Mouse (Mus musculus) CH12.LX (cell line): ENCODE data around the gene Gabpb2. TPM values are rescaled to one million over a fixed set of nuclear protein-coding genes. Genes with fewer than 3 reads are reported as not detected.

Experiments
- DNase-seq: peaks from one replicate; pipeline ENCODE4 v3.0.0-alpha.2; 2013; ENCODE audit errors: extremely low read depth
- H3K27ac ChIP-seq: 2 replicates; pipeline ENCODE4 v1.5.1; 2012; ENCODE audit warnings: low read depth, mild to moderate bottlenecking, control low read depth, moderate library complexity; ENCODE audit not compliant: insufficient read depth
- H3K27me3 ChIP-seq: replicated peaks from 2 replicates; pipeline ENCODE3; 2012; ENCODE audit warnings: inconsistent platforms
- H3K36me3 ChIP-seq, 2 experiments: replicated peaks in 1 of 2; 2 replicates each; pipeline versions ENCODE3 to v1.6.1; 2012; ENCODE audit warnings: inconsistent platforms in 1 of 2, low read length in 1 of 2, mild to moderate bottlenecking in 1 of 2, mixed read lengths in 1 of 2, moderate library complexity in 1 of 2; ENCODE audit not compliant: control insufficient read depth in 1 of 2, insufficient read depth in 1 of 2
- H3K4me1 ChIP-seq, 2 experiments: 2 replicates each; pipeline ENCODE4 v1.6.1; 2012; ENCODE audit warnings: inconsistent platforms in 1 of 2, moderate library complexity in 1 of 2; ENCODE audit not compliant: insufficient read depth in 2 of 2, control insufficient read depth in 1 of 2
- H3K4me2 ChIP-seq: 2 replicates; pipeline ENCODE4 v1.6.1; 2012; ENCODE audit warnings: low read depth, mild to moderate bottlenecking, control low read depth; ENCODE audit not compliant: poor library complexity, insufficient read depth, severe bottlenecking
- H3K4me3 ChIP-seq, 3 experiments: fragments of 150-350 bp in 1 of 3; sonication (generic) in 1 of 3; replicated peaks in 1 of 3; 2 replicates each; pipeline versions ENCODE3 to v1.5.1; 2011 to 2012; ENCODE audit warnings: low read depth in 2 of 3, low read length in 2 of 3, mild to moderate bottlenecking in 2 of 3, moderate library complexity in 2 of 3, control low read depth in 1 of 3, improper control_type of control experiment in 1 of 3, inconsistent platforms in 1 of 3, mixed read lengths in 1 of 3; ENCODE audit not compliant: poor library complexity in 1 of 3
- H3K79me2 ChIP-seq: replicated peaks from 2 replicates; pipeline ENCODE4 v1.6.1; 2012; ENCODE audit warnings: mild to moderate bottlenecking, moderate library complexity; ENCODE audit not compliant: control insufficient read depth, poor library complexity, insufficient read depth, severe bottlenecking; ENCODE audit errors: extremely low read depth
- H3K9ac ChIP-seq: 2 replicates; pipeline ENCODE4 v1.6.1; 2012; ENCODE audit warnings: low read depth, mild to moderate bottlenecking, control low read depth, moderate library complexity; ENCODE audit not compliant: insufficient read depth
- H3K9me3 ChIP-seq: replicated peaks from 2 replicates; pipeline ENCODE3; 2012; ENCODE audit warnings: low read length, inconsistent platforms, mixed read lengths
- BHLHE40 ChIP-seq: IDR thresholded peaks from 2 replicates; pipeline ENCODE4 v1.6.1; 2011; ENCODE audit warnings: mild to moderate bottlenecking, low read depth, low read length, improper control_type of control experiment
- CHD1 ChIP-seq: IDR thresholded peaks from 2 replicates; pipeline ENCODE4 v1.6.1; 2012; ENCODE audit warnings: low read depth, low read length, improper control_type of control experiment, inconsistent platforms
- CHD2 ChIP-seq: IDR thresholded peaks from 2 replicates; pipeline ENCODE4 v1.6.1; 2011; ENCODE audit warnings: low read length, improper control_type of control experiment
- CTCF ChIP-seq, 2 experiments: IDR thresholded peaks in 1 of 2; conservative IDR thresholded peaks in 1 of 2; 2 replicates each; pipeline ENCODE4 v1.5.1; 2011 to 2012; ENCODE audit warnings: low read depth in 2 of 2, low read length in 2 of 2, improper control_type of control experiment in 1 of 2, inconsistent platforms in 1 of 2, mild to moderate bottlenecking in 1 of 2, moderate library complexity in 1 of 2
- E2F4 ChIP-seq: IDR thresholded peaks from 2 replicates; pipeline ENCODE4 v1.6.1; 2011; ENCODE audit warnings: low read depth, low read length, improper control_type of control experiment; ENCODE audit not compliant: insufficient replicate concordance
- ELF1 ChIP-seq: IDR thresholded peaks from 2 replicates; pipeline ENCODE4 v1.6.1; 2014; ENCODE audit warnings: low read depth, mild to moderate bottlenecking, inconsistent platforms, low read length, improper control_type of control experiment
- EP300 ChIP-seq: IDR thresholded peaks from 2 replicates; pipeline ENCODE4 v1.6.1; 2011; ENCODE audit warnings: low read length, improper control_type of control experiment
- ETS1 ChIP-seq: conservative IDR thresholded peaks from 2 replicates; pipeline ENCODE4 v1.6.1; 2012; ENCODE audit warnings: low read depth, mild to moderate bottlenecking, inconsistent platforms, low read length, improper control_type of control experiment, moderate library complexity
- GABPA ChIP-seq: IDR thresholded peaks from 2 replicates; pipeline ENCODE4 v1.6.1; 2012; ENCODE audit warnings: low read depth, low read length, improper control_type of control experiment, inconsistent platforms; ENCODE audit not compliant: insufficient replicate concordance
- HCFC1 ChIP-seq: IDR thresholded peaks from 2 replicates; pipeline ENCODE4 v1.6.1; 2012; ENCODE audit warnings: low read depth, mild to moderate bottlenecking, inconsistent platforms, low read length, improper control_type of control experiment
- IRF4 ChIP-seq: IDR thresholded peaks from 2 replicates; pipeline ENCODE4 v1.6.1; 2014; ENCODE audit warnings: low read depth, mild to moderate bottlenecking, inconsistent platforms, low read length, improper control_type of control experiment
- JUN ChIP-seq: IDR thresholded peaks from 2 replicates; pipeline ENCODE4 v1.6.1; 2011; ENCODE audit warnings: low read depth, mild to moderate bottlenecking, low read length, improper control_type of control experiment, moderate library complexity; ENCODE audit not compliant: insufficient read depth
- JUND ChIP-seq: conservative IDR thresholded peaks from 2 replicates; pipeline ENCODE4 v1.6.1; 2011; ENCODE audit warnings: low read depth, low read length, improper control_type of control experiment
- KAT2A ChIP-seq: IDR thresholded peaks from 2 replicates; pipeline ENCODE4 v1.6.1; 2012; ENCODE audit warnings: low read length, improper control_type of control experiment, inconsistent platforms; ENCODE audit not compliant: insufficient replicate concordance
- MAFK ChIP-seq: IDR thresholded peaks from 2 replicates; pipeline ENCODE4 v1.6.1; 2011; ENCODE audit warnings: low read length, improper control_type of control experiment; ENCODE audit not compliant: insufficient replicate concordance
- MAX ChIP-seq: IDR thresholded peaks from 2 replicates; pipeline ENCODE4 v1.6.1; 2011; ENCODE audit warnings: low read length, improper control_type of control experiment
- MAZ ChIP-seq: IDR thresholded peaks from 2 replicates; pipeline ENCODE4 v1.6.1; 2012; ENCODE audit warnings: low read depth, mild to moderate bottlenecking, inconsistent platforms, low read length, improper control_type of control experiment, moderate library complexity
- MEF2A ChIP-seq: IDR thresholded peaks from 2 replicates; pipeline ENCODE4 v1.6.1; 2014; ENCODE audit warnings: low read depth, mild to moderate bottlenecking, inconsistent platforms, low read length, improper control_type of control experiment, borderline replicate concordance
- MXI1 ChIP-seq: IDR thresholded peaks from 2 replicates; pipeline ENCODE4 v1.6.1; 2011; ENCODE audit warnings: mild to moderate bottlenecking, low read depth, low read length, improper control_type of control experiment
- MYC ChIP-seq: IDR thresholded peaks from 2 replicates; pipeline ENCODE4 v1.6.1; 2011; ENCODE audit warnings: low read depth, mild to moderate bottlenecking, improper control_type of control experiment, low read length
- NELFE ChIP-seq: IDR thresholded peaks from 2 replicates; pipeline ENCODE4 v1.6.1; 2011; ENCODE audit warnings: low read depth, low read length, improper control_type of control experiment
- NRF1 ChIP-seq: IDR thresholded peaks from 2 replicates; pipeline ENCODE4 v1.6.1; 2014; ENCODE audit warnings: low read depth, mild to moderate bottlenecking, inconsistent platforms, low read length, improper control_type of control experiment, moderate library complexity
- PAX5 ChIP-seq: IDR thresholded peaks from 2 replicates; pipeline ENCODE4 v1.6.1; 2012; ENCODE audit warnings: low read length, inconsistent platforms, mixed read lengths
- POLR2A ChIP-seq: IDR thresholded peaks from 2 replicates; pipeline ENCODE4 v1.6.1; 2011; ENCODE audit warnings: low read depth, mild to moderate bottlenecking, improper control_type of control experiment, low read length
- POLR2AphosphoS2 ChIP-seq: IDR thresholded peaks from 2 replicates; pipeline ENCODE4 v1.6.1; 2011; ENCODE audit warnings: low read depth, low read length, improper control_type of control experiment
- RAD21 ChIP-seq: IDR thresholded peaks from 2 replicates; pipeline ENCODE4 v1.6.1; 2011; ENCODE audit warnings: low read depth, mild to moderate bottlenecking, low read length, improper control_type of control experiment, moderate library complexity
- RCOR1 ChIP-seq: conservative IDR thresholded peaks from 2 replicates; pipeline ENCODE4 v1.6.1; 2012; ENCODE audit warnings: low read depth, mild to moderate bottlenecking, inconsistent platforms, low read length, improper control_type of control experiment
- SIN3A ChIP-seq: IDR thresholded peaks from 2 replicates; pipeline ENCODE4 v1.6.1; 2012; ENCODE audit warnings: low read length, improper control_type of control experiment, inconsistent platforms
- SMC3 ChIP-seq: IDR thresholded peaks from 2 replicates; pipeline ENCODE4 v1.6.1; 2011; ENCODE audit warnings: low read depth, low read length, improper control_type of control experiment
- TBP ChIP-seq: conservative IDR thresholded peaks from 2 replicates; pipeline ENCODE4 v1.6.1; 2011; ENCODE audit warnings: low read depth, low read length, improper control_type of control experiment
- TCF12 ChIP-seq: IDR thresholded peaks from 2 replicates; pipeline ENCODE4 v1.6.1; 2014; ENCODE audit warnings: low read depth, mild to moderate bottlenecking, inconsistent platforms, low read length, improper control_type of control experiment
- UBTF ChIP-seq: IDR thresholded peaks from 2 replicates; pipeline ENCODE4 v1.6.1; 2012; ENCODE audit warnings: low read depth, mild to moderate bottlenecking, inconsistent platforms, low read length, improper control_type of control experiment, moderate library complexity
- USF1 ChIP-seq: IDR thresholded peaks from 2 replicates; pipeline ENCODE4 v1.6.1; 2014; ENCODE audit warnings: low read depth, mild to moderate bottlenecking, inconsistent platforms, low read length, improper control_type of control experiment
- USF2 ChIP-seq: conservative IDR thresholded peaks from 2 replicates; pipeline ENCODE4 v1.6.1; 2011; ENCODE audit warnings: low read depth, low read length, improper control_type of control experiment
- ZC3H11A ChIP-seq: IDR thresholded peaks from 2 replicates; pipeline ENCODE4 v1.6.1; 2012; ENCODE audit warnings: low read depth, mild to moderate bottlenecking, inconsistent platforms, low read length, improper control_type of control experiment
- ZKSCAN1 ChIP-seq: IDR thresholded peaks from 2 replicates; pipeline ENCODE4 v1.6.1; 2012; ENCODE audit warnings: low read depth, inconsistent platforms, low read length, improper control_type of control experiment, borderline replicate concordance
- ZMIZ1 ChIP-seq: IDR thresholded peaks from 2 replicates; pipeline ENCODE4 v1.6.1; 2012; ENCODE audit warnings: low read depth, mild to moderate bottlenecking, inconsistent platforms, low read length, improper control_type of control experiment
- ZNF384 ChIP-seq: IDR thresholded peaks from 2 replicates; pipeline ENCODE4 v1.6.1; 2012; ENCODE audit warnings: low read depth, low read length, improper control_type of control experiment, inconsistent platforms
- dilution Hi-C: fragments of 300-500 bp; cut with MboI; formaldehyde crosslinking; loops from 2 replicates; pipeline ENCODE4 v1.14.3; 2020; ENCODE audit warnings: low sequenced_read_pairs; ENCODE audit not compliant: extremely low pct_unique_long_range_greater_than_20kb, extremely low pct_ligation_motif_present
- in situ Hi-C: fragments of 300-500 bp; cut with MboI; formaldehyde crosslinking; loops from 3 replicates; pipeline ENCODE4 v1.14.3; 2019; ENCODE audit warnings: low sequenced_read_pairs, low pct_ligation_motif_present, low pct_unique_long_range_greater_than_20kb, mixed read lengths
- polyA plus RNA-seq: library from polyadenylated mRNA; unstranded; fragments of >175 nt; gene quantifications from 2 replicates; pipeline ENCODE4 v1.2.1, GENCODE M21; 2012; ENCODE audit warnings: low read depth; ENCODE audit not compliant: insufficient read length
- total RNA-seq, 2 experiments: library from RNA; depleted of rRNA; stranded (reverse); fragments of 300-350 nt in 1 of 2; fragments of >200 nt in 1 of 2; gene quantifications; 2 replicates each; pipeline ENCODE4 v1.2.3; 2012 to 2014

Gene Gabpb2
- total and polyA plus RNA-seq, 3 experiments: 14.7 to 20.6 (median 16.6) TPM

DNA sequence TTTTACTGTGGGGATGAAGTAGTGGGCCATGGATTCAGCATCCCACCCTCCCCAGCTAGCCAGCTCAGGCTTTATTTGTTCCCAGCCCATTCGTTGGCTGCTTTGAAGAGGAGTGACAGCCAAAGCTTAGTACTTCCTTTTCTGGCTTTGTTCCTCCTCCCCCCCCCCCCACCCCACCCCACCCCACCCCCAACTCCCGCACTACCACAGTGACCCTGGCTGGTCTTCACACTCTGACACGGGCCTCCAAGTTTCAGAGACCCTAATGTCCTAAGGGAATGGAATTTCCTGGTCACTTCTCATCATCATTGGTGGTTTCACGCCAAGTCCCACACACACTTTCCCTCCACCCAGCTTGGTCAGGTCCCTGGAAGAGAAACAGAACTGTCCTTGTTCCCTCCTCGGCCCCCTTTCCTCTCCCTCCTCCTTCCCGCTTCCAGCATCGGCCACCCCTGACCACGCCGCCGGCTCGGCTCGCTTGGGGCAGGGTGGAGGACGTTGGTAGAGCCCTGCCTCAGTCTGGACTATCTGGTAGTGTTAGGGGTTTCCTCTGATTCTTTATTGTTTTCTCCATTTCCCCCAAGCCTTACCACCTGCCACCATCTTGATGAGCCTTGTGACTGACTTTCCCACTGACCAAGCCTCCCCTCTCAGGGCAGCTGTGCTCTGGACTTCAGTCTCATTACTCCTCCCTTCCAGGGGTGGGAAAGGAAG, 12.2 kb upstream of the Gabpb2 start:
- Histone ChIP-seq H3K79me2 (peaks cover 67% of the 10 kb centered on the region), H3K27ac (peak overlapping the region; percentile 92), H3K4me1 (peaks cover 18 to 50% of the 10 kb centered on the region in 2 experiments), H3K4me3 (peak overlapping the region; percentile 76 to 97 (median 96)), H3K4me2 (peak overlapping the region; percentile 79), H3K9ac (peak overlapping the region; percentile 95), H3K9me3 (no peaks in the 10 kb centered on the region), H3K27me3 (no peaks in the 10 kb centered on the region), H3K36me3 (peaks cover 26 to 42% of the 10 kb centered on the region in 2 experiments)
- dilution Hi-C loops: no loop called here
- DNase-seq: peak; percentile 45
- TF ChIP-seq BHLHE40 (no peak), POLR2A (peak; percentile 24; the same call in 1 of the 2 replicates), SIN3A (peak; percentile 72), MXI1 (no peak; the same call in 1 of the 2 replicates), IRF4 (no peak), CHD2 (peak; percentile 28), E2F4 (no peak), ZC3H11A (no peak), KAT2A (no peak), CTCF (conservative IDR thresholded peaks at IDR 0.05 in 1 of 2, IDR thresholded peaks at IDR 0.05 in 1 of 2; ENCODE audit: low read depth in 2 of 2, low read length in 2 of 2) (no peak), POLR2AphosphoS2 (no peak), SMC3 (no peak), RCOR1 (no peak), MYC (no peak), PAX5 (no peak), MAZ (peak; percentile 80; the same call in 1 of the 2 replicates), NELFE (peak; percentile 15; the same call in 1 of the 2 replicates), ZKSCAN1 (no peak), ZNF384 (no peak), JUND (no peak), USF2 (no peak), CHD1 (no peak), ETS1 (no peak), MAX (no peak), TBP (no peak), NRF1 (no peak), RAD21 (no peak), TCF12 (peak; percentile 45; the same call in 1 of the 2 replicates), ELF1 (no peak), EP300 (no peak), MAFK (no peak), HCFC1 (no peak), JUN (no peak), USF1 (no peak), ZMIZ1 (no peak), UBTF (no peak), GABPA (no peak), MEF2A (no peak)
- in situ Hi-C loops: no loop called here
